Mouse (Mus musculus): Measurements from ENCODE around the gene Gm2310.
"Not testable (repeated sequence)": the region's sequence is repeated elsewhere in the genome, so short reads cannot be mapped to it uniquely, and the experiment has no call there.

Gene Gm2310

GRCm38 (mm10) chr15:8519853-8520252 is at the start of gene Gm2310:
Gm2310 (minus strand) TSS chr15:8519953.
- not testable (repeated sequence) for DNase-seq

DNA sequence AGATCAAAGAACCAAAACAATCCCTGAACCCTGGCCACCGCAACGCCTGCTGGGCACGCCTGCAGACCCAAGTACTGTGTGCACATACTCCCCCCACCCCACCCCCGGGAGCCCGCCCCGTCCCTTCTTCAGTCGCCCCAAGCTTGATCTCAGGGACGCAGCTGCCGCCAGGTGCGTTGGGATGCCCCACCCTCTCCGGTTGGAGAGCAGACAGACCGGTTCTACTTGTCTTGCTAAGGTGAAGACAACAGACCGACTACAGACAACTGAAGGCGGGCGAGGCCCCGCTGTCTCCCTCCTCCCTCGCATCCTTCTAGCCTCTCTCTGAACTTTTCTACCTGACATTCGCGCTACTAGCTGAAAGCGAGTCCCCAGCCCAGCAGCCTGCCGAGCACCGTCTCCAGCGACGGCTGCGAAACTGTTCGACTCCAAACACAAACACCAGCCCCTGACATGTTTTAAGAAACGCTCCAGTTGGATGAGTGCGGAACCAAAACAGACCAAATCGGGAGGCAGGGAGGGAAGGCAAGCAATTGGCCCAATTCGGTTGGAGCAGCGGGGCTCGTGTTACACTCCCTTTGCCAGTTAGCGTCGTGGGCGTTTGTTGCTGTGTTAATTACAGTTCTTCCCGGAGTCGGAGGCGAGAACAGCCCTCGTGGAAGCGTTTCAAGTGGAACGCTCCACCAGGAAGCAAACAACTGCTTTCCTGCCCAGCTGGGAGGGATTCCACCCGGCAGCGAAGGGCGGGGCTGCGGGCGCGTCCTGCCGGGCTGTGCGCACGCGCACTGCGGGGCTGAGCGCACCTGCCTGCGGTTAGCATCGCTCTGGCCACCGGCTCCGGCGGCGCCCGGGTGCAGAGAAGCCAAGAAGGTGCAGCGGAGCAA is 49.1 kb upstream of the Gm2310 start:
- DNase-seq = peak; percentile 86

GRCm38 (mm10) chr15:8568286-8568644 is 48.5 kb upstream of the Gm2310 start:
- DNase-seq = no peak

- no peak for DNase-seq
Observed at GRCm38 (mm10) chr15:8565416-8565815, 45.7 kb upstream of the Gm2310 start.

DNA sequence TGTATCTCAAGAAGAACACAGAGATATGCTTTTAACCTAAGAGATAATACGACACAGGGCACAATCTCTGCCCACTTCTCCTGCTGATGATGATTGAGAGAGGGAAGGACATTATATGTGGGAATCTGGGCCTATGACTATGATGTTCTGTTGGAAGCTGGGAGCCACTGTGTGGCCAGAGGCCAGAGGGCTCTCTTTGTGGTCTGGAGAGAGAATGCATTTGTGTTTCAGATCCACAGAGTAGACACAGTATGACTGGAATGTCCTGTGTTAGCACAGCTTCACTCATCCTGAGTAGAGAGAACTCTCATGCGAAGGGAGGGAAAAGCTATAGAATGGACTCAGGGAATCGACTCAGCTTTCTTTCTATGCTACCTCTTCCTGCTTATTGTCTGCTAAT is 44.6 kb upstream of the Gm2310 start:
- no peak for DNase-seq

DNA sequence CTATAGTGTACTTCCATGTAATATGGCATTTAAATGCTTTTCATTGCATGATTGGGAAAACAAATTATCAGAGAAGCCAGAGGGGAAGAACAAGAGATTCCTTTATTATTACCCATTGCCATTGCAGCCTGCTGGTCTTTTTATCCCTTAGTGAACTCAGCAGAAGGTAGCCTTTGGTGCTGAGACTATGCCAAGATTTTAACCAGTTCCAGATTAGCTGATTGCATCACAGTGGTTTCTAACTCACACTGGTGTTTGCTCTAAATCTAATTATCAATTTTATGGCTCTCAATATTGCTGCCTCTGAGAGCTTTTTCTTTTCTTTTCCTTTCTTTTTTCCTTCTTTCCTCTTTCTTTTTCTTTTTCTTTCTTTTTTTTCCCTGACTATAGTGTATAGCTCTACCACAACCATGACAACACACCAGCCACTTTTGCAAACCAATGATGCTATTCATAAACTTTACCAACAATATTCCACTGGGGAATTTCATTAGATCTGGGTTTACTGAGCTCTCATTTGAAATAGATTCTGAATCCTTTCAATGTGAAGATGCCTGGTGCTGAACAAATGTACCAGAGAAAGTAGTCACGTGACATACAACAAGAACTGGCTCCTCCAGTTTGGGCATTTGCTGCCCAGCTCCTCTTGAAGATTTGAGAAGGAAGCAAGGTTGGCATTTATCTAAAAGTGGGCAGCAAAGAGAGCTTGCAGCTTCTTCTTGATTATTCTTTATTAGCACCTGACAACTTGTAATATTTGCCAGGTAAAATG is 43.9 kb upstream of the Gm2310 start:
- DNase-seq = no peak

DNA sequence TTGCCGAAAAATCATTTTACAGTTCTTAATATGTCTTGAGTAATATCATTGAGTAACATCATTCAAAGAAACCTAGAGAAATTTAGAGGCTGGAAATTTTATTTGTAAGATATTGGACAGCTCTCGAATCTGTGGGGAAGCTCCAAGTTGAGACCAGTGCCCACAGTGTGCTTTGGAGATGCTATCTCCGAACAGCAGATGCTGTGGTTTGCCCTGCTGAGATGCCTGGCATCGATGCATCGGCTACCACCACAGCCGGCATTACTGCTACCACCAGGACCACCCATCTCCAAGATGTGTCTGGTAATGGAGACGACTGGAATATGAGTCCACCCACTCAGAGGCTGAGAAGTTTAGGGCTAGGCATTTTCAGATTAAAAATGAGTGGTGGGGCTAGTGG is 43.0 kb upstream of the Gm2310 start:
- no peak for DNase-seq

GRCm38 (mm10) chr15:8531201-8531600 is 11.4 kb upstream of the Gm2310 start:
- no peak for DNase-seq

DNA sequence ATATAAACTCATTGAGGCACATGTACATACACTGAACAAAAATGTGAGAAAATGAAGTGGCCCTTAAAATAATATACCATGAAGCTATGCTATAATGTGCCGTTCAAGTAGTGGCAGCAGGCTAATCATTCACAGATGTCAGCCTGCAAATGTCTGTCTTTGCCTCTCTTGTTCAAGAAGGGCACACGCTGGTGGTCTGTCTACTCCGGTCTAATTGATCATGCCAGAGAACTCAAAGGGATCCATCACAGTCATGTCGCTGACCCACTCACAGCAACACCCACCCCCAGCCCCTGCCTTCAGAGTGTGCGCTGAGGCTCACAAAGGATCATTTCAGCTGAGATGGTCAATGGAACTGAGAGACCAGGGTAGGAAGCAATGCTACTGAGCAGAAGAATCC is 6.8 kb downstream of the Gm2310 start:
- no peak for DNase-seq

DNA sequence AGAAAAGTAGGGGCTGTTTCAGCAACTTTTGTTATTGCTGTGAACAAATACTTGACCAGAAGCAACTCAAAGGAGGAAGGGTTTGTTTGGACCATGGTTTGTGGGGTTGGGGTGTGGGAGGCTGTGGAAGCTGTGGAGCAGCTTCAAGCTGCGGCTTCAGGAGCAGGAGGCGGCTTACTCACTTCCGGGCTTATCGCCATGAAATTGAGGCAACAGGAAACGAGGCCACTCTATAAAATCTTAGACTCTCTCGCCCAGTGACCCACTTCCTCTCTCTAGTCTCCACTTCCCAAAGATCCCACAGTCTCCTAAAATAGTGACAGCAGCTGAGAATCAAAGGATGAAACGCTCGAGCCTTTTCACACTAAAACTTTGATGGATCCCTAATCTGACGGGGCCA is 7.9 kb downstream of the Gm2310 start:
- no peak for DNase-seq

- DNase-seq = no peak
Observed at GRCm38 (mm10) chr15:8502431-8502830, 17.3 kb downstream of the Gm2310 start.

DNA sequence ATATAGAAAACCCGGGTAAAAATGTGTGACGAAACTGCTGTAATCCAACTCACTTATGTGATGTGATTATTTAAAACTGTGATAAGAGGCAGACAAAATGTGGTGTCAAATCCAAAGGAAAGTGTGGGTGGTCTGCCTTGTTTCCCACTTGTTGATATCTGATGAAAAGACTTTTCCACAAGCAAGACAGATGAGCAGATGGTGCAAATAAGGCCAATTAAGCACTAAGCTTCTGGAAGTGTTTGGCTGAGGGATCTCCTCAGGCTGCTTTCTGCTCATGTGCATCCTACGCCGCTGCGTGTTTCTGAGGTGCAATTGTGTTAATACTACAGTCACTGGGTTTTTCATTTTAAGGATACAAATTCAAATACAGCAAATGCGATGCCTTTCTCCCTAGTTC is 34.5 kb downstream of the Gm2310 start:
- DNase-seq = no peak

GRCm38 (mm10) chr15:8469006-8469575 is 50.7 kb downstream of the Gm2310 start:
- DNase-seq = no peak

Measured in cerebellum, adult 11-12 months (tissue).